Mouse (Mus musculus): Measurements from ENCODE around the gene Hexim2.

Gene Hexim2

GRCm38 (mm10) chr11:103131701-103132575 lies at the start of gene Hexim2:
Hexim2 (plus strand) TSS chr11:103132429.
- no peak for DNase-seq (ENCODE audit: low spot score)

- DNase-seq (ENCODE audit: low spot score), result no peak
Measured at GRCm38 (mm10) chr11:103093306-103093705, 38.9 kb upstream of the Hexim2 start.

- no peak for DNase-seq (ENCODE audit: low spot score)
Measured at GRCm38 (mm10) chr11:103093862-103094833, 38.1 kb upstream of the Hexim2 start.

- DNase-seq (ENCODE audit: low spot score), result no peak
Measured at GRCm38 (mm10) chr11:103095107-103095670, 37.0 kb upstream of the Hexim2 start.

GRCm38 (mm10) chr11:103095801-103096200 lies 36.4 kb upstream of the Hexim2 start:
- DNase-seq (ENCODE audit: low spot score), result no peak

- no peak for DNase-seq (ENCODE audit: low spot score)
Measured at GRCm38 (mm10) chr11:103096979-103097894, 35.0 kb upstream of the Hexim2 start.

- no peak for DNase-seq (ENCODE audit: low spot score)
Measured at GRCm38 (mm10) chr11:103098531-103099190, 33.6 kb upstream of the Hexim2 start.

- no peak for DNase-seq (ENCODE audit: low spot score)
Measured at GRCm38 (mm10) chr11:103099352-103099940, 32.8 kb upstream of the Hexim2 start.

GRCm38 (mm10) chr11:103100361-103100760 lies 31.9 kb upstream of the Hexim2 start:
- no peak for DNase-seq (ENCODE audit: low spot score)

- DNase-seq (ENCODE audit: low spot score), result peak; percentile 64
Measured at GRCm38 (mm10) chr11:103101481-103101865, 30.8 kb upstream of the Hexim2 start, which contains the start of the genes Plcd3 and Acbd4. Plcd3 (minus strand) TSS chr11:103101658. Acbd4 (plus strand) TSS chr11:103101682.

GRCm38 (mm10) chr11:103101866-103102501 lies 30.2 kb upstream of the Hexim2 start:
- DNase-seq (ENCODE audit: low spot score), result peak; percentile 69

GRCm38 (mm10) chr11:103102725-103103349 lies 29.4 kb upstream of the Hexim2 start:
- DNase-seq (ENCODE audit: low spot score), result peak; percentile 97

- DNase-seq (ENCODE audit: low spot score), result no peak
Measured at GRCm38 (mm10) chr11:103103621-103104020, 28.6 kb upstream of the Hexim2 start.

- peak; percentile 80 for DNase-seq (ENCODE audit: low spot score)
Measured at GRCm38 (mm10) chr11:103104469-103104868, 27.8 kb upstream of the Hexim2 start.

GRCm38 (mm10) chr11:103105180-103105725 lies 27.0 kb upstream of the Hexim2 start:
- DNase-seq (ENCODE audit: low spot score), result no peak

- DNase-seq (ENCODE audit: low spot score), result no peak
Measured at GRCm38 (mm10) chr11:103105810-103106209, 26.4 kb upstream of the Hexim2 start.

GRCm38 (mm10) chr11:103106386-103106785 lies 25.8 kb upstream of the Hexim2 start:
- DNase-seq (ENCODE audit: low spot score), result peak; percentile 62

- no peak for DNase-seq (ENCODE audit: low spot score)
Measured at GRCm38 (mm10) chr11:103111301-103111700, 20.9 kb upstream of the Hexim2 start.

Data from c-Kit-positive CD71-positive TER-119-positive erythroid progenitor cells, embryonic 14.5 days (primary cell).